Mouse (Mus musculus) embryo, embryonic 10.5 days (tissue): ENCODE measurements around the gene Xrra1.
"Not testable (repeated sequence)": the region's sequence is repeated elsewhere in the genome, so short reads cannot be mapped to it uniquely, and the experiment has no call there.

ENCODE experiments used
- DNase-seq: peaks from one replicate; pipeline ENCODE4 v3.0.0-alpha.2; 2015; ENCODE audit warnings: low spot score

The Xrra1 gene

DNA sequence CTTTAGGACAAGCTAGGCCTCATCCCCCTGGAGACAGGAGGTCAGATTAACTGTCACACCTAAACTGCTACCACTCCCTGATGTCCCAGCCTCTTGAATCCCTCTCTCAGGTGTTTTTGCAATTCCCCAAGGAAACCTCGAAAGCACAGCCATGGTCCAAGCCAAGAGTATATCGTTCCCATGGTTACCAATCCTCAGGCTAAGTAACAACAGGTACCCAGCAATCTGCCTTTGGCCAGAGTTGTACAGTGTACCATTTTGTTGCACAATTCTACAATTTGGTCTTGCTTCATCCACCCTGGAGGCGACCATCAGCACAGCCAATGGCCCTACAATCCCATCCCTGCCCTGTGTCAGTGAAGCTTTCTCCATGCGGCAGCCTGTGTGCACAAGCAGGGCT is 38.0 kb downstream of the Xrra1 start:
- DNase-seq, result no peak

DNA sequence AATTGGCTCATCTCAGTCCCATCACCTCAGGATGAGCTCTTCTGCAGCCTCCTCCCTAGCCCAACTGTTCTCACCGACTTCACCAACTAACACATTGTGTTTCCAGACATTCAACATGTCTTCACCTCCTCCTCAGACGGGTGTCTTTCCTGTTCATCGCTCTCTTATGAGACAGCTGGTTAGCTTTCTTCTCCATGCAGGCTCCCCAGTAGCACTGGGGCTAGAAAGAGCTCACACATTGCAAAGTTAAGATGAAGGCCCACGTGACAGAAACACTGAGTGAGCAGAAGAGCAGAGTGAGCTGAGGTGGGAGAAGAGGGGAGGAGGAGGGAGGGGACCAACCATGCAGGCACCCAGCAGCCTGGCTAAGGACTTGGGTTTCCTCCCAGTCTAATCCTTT is 43.3 kb downstream of the Xrra1 start:
- DNase-seq, result no peak

DNA sequence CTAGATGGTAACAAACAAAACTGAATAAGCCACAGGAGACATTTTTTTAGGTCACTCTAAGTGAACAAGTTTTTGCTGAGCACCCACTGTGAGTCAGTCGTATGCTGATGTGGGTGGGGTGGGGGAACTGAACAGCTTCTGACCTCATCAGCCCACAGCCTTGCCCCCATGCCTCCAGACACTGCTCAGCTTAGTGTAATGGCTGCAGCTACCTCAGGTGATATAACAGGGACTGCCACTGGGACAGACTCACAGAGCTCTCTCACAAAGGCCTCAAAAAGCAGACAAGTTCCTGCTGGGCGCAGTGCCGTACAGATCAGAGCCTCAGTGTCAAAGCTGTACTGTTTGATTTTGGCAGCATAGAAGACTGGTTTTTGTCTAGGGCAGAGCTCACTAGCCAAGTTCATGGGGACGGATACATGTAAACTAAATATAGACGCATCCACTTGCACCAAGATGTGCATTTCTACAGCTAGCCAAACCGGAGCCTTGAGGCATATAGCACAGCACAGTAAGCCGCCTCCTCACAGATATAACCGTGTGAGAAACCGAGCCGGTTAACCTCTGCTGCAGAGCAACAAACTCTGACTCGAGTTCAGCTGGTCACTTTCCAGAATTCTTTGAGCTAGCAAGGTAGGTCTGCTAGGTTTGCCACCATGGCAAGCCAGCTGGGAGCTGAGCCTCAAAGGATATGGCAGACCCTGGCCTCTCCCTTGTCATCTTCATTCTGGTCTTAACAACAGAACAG is 44.2 kb downstream of the Xrra1 start:
- DNase-seq, result no peak

DNA sequence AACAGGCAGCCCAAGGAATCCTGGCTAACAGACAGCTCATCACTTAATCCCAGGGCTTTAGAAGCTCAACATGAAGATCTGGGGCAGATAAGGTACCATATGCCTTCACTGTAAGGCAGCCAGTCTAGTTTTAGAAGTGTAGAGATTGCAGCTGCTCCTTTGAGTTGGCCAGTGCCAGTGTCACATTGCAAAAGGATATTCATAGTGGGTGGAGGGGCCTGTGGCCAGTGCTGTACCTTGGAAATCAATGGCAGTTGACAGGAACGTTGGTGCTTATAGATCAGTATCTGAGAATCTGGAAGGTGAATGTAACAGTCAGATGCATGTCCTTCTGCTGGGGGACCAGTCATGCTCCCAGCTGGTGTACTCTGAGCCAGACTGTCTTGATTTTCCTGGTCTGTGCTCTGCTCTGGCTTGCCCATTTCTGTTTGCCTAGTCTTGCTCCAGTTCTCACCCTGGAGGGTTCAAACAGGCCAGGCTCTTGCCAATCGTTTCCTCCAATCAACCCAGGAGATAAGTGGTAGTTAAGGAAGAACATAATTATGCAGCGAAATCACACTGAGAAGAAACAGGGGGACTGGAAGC is 45.6 kb downstream of the Xrra1 start:
- no peak for DNase-seq

DNA sequence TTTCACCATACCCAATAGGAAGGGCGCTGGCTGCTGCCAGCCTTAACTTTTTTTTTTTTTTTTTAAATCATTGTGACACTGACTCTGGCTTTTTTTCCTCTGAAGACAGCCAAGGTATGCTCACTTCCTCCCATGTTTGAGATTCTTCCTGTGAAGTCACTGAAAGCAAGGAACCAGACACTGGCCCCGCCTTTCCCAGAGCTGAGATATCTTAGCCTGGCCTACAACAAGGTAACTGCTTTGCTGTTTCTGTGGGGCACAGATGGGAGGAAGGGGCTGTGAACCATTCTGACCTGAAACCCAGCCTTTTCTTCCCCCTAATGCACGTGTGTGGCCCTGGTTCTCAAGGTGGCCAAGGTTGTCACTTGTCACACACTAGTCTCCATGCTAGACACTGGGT is 47.4 kb downstream of the Xrra1 start:
- DNase-seq, result no peak

DNA sequence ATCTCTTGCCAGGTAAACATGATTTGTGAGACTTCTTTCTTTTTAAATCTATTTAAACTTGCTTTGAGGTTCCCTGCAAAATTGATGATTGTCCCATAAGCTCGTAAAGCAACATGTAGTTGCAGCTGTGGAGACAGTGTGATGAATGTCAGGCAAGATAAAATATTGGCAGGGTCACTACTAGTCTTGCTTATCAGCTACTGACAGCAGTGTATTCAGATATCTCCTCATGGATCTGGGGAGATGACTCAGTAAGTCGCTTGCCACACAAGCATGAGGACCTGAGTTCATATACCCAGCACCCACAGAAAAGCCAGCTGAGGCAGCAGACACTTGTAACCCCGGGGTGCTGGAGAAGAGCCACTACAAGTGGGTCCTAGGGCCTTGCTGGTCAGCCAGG is 48.5 kb downstream of the Xrra1 start:
- no peak for DNase-seq

DNA sequence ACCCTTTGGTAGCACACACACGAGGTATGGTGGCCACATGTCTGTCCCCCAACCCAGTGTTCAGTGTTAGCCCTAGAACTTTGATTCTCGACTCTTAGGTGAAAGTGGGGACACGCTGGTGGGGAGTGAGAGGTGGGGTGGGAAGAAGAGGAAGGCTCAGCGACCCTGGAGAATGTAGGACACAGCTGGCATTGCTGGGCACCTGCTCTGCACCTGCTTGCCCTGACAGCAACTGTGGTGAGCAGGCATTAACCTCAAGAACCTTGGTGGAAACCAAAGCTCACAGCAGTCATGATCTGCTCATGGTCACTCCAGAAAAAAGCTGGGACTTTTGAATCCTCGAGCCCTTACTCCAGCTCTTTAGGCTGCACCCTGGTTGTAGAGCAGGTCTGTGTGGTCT is 52.1 kb downstream of the Xrra1 start:
- no peak for DNase-seq

DNA sequence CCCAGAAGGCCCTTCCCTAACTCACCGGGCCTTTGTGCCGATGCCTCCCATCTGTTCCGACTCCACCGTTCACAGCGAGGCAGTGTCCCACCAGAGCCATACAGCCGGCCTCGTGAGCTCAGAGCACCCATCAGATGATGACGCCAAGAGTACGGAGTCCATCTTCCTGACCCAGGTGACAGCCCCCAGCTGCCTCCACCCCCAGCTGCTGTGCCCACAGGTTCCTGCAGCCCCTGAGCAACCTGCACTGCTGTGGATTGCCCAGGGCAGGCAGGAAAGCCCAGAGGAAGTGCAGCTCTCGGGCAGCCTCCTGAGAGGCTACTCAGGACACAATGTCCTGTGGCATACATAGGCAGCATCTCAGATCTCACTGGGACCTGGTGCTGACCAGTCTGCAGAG is 55.4 kb downstream of the Xrra1 start:
- DNase-seq, result no peak

DNA sequence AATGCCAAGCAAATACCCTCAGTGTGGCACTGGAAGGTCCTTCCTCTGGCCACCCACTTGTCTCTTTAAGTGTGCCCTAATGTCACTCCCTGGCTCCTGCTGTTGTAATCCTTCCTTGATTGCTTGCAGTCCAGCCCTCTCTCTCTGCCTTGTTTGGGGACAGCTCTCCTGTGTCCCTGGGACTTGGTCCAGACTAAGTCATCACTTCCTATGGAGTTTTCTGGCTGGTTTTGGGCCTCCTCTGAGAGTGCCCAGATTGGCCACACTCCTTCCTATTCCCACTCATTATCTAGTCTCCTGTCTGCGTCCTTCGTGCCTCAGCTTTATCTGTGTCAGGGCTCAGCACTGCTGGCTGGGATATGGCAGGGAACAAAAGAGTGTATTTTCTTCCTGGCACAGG is 56.6 kb downstream of the Xrra1 start:
- no peak for DNase-seq

DNA sequence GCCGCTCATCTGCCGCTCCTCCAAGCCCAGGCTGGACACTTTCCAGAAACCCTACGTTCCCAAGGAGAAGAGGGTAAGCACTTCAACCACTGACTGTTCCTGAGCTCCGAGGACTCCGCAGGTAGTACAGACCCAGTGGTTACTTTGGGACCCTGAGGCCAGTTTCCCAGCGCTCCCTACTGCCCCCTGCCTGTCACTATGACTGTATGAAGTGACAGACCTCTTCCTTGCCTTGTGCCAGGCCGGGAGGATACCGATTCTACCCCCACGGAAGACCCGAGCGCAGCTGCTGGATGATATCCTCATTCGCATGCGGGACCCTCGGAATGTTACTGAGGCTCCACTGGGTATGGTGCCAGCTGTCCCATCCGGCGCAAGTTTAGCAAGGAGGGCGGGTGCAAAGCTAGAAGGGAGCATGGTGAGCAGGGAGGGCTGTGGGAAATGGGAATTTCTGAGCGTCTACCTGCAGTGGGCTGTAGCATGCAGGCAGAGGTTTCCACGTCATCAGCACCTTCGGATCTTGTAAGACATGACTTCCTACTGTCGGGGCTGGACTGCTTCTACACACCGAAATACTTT is 57.9 kb downstream of the Xrra1 start:
- DNase-seq, result peak; percentile 76

DNA sequence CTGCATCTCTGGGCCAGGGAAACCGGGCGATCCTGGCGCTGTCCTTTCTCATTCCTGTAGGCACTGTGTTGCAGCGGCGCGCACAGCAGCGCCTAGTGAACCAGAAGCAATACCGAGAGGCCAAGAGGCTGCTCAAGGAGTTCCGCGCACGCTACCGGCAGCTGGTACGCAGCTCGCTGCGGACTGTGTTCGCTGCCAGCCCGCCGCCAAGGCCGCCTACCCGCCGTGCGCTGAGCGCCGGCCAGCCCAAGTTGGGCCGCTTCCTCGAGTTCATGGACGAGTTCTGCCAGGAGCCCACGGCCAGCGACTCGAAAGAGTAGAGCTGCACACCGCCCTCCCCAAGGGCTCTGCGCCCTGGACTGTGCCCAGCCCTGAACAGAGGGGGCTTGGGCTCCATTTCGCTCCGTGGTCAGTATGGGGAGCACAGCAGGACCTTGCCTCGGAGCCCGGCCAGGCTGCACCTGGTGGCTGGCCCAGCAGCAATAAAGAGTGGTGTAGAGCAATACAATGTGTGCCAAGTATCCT is 58.5 kb downstream of the Xrra1 start:
- DNase-seq, result peak; percentile 58

DNA sequence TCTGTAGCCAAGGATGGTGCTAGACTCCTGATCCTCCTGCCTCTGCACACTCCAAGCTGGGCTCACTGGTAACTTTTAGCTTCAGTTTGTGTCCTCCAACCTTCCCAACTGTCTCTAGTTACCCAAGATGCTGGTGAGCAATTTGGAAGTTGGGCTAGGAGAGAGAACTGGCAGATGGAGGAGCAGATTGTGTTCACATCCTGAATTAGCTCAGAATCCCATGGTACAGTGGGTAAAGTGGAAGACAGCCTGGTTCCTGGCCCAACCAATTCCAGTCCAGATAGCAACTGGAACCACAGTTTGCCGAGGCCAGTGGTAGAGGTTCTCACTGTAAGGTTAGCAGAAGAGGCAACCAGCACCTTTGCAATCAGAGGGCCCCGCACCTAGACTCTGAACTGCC is 60.2 kb downstream of the Xrra1 start:
- no peak for DNase-seq

DNA sequence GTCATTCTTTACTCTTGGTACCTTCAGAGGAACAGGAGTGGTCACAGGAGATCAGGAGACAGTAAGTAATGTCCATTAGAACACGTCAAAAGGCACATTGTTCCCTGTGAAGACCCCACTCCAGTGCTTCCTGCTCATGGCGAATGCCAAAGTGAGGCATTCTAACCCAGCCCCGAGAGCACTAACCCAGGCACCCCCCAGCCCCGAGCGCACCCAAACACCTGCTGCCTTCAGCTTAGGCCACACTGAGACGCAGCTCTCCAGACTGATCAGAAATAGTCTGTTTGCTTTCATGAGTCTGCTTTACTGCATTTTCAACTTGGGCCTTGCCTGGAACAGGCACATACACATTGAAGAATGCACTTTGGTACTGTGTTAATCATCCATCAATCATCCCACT is 61.1 kb downstream of the Xrra1 start:
- DNase-seq, result no peak

DNA sequence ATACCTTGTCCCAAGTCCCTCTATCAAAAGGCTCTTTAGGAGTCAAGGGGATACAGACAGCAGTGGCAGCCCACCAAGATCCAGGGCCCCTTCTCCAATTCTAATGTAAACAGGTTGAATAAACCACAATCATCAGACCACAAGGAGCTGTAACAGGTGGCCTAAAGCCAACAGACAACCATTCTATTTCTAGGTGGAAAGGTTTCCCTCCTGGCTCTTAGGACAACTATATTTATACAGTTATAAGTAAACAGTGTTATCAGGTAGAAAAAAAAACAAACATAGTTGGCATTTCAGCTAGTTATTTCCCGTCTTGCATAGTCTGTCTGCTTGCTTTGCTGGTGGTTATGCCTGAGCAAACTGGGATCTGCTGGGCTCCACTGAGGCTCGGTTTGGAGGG is 61.5 kb downstream of the Xrra1 start:
- no peak for DNase-seq

DNA sequence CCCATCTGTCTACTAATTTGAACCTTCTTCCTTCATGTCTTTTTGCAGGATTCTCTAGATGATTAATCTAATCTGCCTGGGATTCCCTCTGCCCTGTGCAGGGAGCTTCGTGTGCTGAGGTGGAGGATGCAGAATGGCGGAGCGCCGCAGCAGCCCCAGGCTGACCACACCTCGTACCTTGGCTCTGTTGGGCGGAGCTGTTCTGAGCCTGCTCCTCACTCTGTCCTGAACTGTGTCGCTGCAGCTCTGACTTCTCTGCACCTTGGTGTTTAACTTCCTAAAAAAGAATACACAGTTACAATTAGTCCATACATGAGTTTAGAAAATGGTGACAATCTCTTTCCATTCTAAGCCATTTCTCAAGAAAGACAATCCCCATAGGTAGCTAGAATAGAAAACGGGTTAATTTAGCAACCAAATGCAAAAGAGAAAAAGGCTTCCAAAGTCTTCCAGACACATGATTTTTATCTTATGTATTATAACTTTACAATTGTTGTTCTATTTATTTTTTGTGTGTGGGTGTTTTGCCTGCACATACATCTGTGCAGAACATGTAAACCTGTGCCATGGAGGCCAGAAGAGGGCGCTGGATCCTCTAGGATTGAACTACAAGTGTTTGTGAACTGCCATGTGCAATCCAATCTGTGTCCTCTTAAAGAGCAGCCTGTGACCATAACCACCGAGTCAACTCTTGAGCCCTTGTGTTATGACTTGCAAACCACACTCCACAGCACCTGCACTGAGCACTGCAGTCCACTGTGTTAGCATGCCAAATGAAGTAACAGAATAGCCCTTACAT is 68.2 kb downstream of the Xrra1 start:
- DNase-seq, result peak; percentile 77

DNA sequence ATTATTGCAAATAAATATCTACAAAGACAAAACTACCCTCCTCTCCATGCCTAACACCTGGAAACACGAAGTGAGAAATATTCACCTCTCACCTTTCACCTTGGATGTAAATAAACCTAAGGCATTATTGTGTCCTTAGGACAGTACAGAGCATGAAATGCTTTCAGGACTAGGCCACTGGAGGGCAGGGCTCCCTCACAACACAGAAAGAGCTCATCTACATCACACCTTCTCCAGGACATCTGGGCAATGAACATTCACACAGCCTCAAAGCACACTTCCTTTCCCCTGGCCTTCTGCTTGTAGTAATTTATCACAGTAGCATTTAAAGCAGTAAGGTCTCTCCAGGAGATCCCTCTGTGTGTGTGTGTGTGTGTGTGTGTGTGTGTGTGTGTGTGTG is 76.8 kb downstream of the Xrra1 start:
- no peak for DNase-seq

DNA sequence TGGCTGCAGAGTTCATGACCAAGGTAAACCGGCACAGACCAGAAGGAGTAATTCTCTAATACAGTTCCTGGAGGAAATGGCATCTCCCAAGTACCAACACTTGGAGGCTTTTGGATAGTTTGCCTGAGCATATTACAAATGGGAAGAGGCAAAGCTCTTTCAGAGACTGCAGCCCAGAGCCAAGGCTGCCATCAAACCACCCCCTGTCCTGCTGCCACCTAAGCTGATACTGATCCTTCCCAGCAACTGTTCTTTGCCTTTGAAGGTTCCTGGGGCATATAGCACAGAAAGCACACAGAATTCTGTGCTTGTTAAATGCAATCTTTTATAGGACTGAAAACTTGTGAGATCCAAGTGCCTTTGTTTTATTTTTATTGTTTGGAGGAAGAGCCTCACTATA is 81.8 kb downstream of the Xrra1 start:
- no peak for DNase-seq

DNA sequence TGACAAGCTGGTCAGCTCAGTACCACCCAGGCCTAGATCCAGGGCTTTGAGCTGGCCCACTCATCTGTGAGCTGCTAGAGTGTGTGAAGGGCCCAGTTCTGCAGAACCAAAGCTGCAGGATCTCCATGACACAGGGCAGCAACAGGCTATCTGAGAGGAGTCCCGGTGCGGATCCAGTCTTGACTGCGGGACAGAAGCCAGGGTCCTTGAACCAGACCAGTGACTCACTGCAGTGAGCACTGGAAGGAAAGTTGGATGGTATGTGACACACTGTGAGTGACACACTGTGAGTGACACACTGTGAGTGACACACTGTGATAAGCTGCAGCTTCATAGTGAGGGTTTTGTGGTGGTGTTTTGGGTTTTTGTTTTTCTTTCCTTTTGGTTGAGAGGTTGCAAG is 85.6 kb downstream of the Xrra1 start:
- no peak for DNase-seq

DNA sequence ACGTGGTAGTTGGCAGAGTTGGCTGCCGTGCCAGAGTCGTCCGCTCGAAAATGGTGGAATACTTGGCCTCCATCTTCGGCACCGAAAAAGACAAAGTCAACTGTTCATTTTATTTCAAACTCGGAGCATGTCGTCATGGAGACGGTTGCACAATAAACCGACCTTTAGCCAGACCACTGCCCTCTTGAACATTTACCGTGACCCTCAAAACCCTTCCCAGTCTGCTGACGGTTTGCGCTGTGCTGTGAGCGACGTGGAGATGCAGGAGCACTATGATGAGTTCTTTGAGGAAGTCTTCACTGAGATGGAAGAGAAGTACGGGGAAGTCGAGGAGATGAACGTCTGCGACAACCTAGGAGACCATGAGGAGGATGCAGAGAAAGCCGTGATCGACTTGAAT is 86.1 kb downstream of the Xrra1 start:
- not testable (repeated sequence) for DNase-seq

DNA sequence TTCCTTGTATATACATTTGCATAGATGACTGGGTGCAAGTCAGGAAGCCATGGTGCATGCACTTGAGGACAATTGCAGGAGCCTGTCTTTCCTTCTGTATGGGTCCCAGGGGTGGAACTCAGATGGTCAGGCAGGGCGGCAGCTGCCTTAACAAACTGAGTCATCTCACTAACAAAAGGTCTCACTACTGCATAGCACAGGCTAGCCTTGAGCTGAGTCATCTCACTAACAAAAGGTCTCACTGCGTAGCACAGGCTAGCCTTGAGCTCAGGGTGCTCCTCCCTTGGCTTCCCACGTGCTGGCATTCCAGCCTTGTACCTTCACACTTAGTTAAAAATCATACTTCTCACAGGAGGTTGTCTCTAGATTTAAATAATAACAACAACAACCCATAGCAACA is 87.0 kb downstream of the Xrra1 start:
- no peak for DNase-seq

DNA sequence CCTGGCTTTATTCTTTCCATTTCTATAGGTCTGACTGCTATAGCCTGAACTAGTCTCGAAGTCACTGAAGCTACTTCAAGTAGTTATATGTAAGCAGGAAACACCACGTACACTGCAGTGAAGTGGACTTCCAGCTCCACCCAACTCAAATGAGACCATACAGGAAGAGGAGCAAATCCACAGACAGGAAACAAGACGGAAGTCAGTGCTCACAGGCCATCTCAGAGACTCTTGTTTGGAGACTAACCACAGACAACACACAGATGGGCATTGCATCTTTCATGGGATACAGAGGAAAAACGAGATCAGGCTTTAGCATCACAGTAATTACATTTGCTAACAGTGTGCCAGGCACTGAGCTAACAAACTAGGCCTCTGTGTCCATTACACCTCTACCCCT is 87.4 kb downstream of the Xrra1 start:
- DNase-seq, result no peak

DNA sequence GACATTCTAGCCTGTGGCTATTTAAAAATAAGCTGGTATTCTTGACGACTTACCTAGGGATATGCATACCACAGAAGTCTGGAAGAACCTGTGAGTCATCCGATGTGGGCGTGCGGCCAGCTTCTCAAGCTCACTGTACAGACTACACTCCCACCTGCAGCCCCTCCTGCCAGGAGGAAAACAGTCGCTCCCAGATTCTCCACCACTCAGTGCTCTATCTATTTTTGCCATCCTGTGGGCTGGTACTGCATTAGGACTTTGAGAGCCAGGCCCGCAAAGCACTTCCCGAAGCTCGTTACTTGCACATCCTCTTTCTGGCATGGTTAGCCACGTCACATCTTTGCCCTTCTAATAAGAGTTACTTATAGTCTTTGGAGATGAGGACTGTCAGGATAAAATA is 88.4 kb downstream of the Xrra1 start:
- DNase-seq, result no peak
